Mouse (Mus musculus): ENCODE measurements at regions not wholly inside any gene's neighbourhood (a gene's known extent, or its start where the extent isn't known, plus 50 kb on each side); places are given as distances from the start of the nearest gene placed in this dataset.
A peak's percentile ranks its signal among the peaks of the same experiment; 100 is the strongest.
"Not testable (repeated sequence)": the region's sequence is repeated elsewhere in the genome, so short reads cannot be mapped to it uniquely, and the experiment has no call there.

DNA sequence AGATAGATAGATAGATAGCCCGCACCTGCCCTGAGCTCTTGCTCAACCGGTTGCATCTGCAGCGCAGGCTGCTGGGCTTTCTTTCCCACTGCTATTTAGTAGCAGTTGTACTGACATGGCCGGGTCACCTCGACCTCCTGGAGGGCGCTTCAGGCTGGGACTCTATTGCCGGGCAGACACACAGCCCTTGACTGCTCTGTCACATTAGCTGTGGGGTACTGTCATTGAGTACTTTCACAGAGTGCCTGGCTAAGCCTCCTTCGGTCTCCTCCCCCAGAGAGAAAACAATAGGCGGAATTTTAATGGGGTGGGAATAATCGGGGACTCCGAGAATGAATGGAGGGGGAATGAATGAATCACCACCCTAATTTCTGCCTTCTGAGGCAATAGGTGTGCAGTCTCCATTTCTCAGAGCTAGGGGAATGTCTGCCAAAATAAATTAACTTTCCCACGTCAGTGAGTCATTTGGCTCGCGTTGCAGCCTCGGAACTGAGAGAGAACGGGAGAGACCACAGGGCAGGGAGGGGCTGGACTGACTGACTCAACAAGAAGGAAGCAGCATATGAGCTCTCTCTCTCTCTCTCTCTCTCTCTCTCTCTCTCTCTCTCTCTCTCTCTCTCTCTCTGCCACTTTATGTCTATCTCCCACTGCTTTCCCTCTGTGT, 101.6 kb upstream of the Med13l start:
- DNase-seq (ENCODE audit: low spot score in 2 of 2) = peak; percentile 54 to 60

DNA sequence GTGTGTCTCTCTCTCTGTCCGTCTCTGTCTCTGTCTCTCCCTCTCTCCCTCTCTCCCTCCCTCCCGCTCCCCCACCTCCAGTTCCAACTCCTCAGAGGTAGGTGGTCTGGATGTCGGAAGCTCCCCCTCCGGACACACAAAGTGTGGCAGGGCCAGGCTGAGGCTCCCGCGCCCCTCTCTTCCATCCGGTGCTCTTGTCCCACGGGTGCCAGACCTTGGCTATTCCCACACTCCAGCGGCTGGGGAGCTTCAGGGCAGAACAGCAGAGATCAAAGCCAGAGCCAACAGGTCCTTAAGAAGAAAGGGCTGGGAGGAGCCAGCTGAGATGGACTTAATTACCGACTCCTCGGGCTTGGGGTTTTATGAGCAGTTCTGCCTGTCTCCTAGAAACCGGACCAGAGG, 101.1 kb upstream of the Med13l start:
- no peak for DNase-seq (ENCODE audit: low spot score in 2 of 2)

DNA sequence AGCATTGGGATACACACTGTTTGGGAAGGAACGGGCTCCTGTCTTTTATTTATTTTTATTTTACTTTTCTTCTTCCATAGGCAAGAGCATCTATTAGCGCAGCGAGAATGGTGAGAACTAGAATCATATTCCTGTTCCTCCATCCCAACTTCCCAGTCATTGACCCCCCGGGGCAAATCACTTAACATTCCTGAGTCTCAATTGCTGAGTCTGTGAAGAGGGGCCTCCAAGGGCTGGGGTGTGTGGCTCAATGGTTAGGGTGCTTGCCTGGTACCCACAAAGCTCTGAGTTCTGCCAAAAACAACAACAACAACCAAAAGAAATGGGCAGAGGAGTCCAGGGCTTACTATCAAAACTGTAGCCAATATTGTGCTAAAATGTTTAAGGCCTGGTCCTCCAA, 98.5 kb upstream of the Med13l start:
- no peak for DNase-seq (ENCODE audit: low spot score in 2 of 2)

DNA sequence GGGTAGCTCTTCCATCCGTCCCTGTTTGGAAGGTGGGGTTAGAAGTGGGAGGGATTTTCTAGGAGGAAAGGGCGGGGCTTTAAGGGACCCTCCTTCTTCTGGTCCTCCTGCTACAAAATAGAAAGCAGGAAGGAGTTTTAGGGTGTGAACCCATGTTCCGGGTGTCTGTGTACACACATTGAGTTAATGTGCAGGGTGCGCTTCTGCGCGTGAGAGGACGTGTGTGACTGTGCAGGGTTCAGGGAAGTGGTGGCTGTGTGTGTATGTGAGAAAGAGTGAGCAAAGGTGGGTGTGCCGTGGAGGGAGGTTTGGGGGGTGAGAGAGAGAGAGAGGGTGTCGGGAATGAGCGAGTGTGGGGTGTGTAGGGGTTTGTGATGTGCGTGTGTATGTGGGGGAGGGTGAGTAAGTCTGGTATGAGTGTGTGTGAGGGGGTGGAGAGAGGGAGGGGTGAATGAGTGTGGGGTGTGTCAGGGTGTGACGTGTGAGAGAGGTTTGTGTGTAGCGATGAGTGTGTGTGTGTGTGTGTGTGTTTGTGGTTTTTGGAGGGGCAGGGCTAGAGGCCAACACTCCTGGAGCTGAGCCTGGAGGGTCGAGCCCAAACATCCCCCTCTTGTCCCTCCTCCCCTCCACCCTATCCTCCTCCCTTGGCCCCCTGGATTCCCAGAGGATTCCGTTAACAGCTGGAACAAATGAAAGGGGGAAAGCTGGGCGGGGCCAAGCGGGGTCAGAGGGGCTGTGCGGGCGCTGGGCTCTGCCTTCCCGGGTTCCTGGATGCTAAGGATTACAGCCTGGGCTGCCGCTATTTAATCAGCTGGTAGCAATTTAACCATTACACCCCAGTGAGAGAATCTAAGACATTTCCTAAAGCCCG, 95.3 kb upstream of the Med13l start:
- peak in 1 of 2 experiments; percentile 41 for DNase-seq (ENCODE audit: low spot score in 2 of 2)

DNA sequence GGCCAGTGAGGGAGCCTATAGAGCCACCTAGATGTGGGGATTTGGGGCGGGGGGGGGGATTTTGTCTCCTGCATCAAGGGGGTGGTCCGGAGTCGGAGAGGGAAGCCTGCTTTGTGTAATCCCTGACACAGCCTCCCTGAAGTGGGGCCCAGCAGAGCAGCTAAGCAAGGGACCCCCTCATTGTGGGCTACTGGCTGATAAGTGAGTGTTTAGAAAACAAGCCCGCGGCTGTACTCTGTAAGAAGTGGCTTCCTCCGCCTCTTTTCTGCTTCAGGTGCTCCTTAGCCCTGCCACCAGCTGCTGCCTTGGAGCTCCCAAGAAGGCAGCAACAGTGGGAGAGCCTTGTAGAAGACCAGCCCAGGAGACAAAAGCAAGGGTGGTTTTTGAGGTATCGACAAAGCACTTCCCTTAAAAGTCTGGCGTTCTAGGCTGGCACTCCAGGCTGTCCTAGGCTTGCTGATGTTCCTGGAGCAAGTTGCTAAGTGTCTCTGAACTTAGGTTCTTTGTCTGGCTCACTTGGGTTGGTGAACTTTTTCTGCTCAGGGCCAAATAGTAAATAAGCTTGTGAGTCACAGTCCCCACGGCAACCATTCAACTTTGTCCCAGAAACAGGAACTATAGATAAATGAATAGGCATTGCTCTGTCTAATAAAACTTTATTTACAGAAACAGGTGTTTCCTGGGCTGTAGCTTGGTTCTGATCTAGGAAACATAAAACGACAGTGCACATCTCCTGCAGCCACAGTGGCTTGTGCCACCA, 94.3 kb upstream of the Med13l start:
- DNase-seq (ENCODE audit: low spot score in 2 of 2) = no peak

DNA sequence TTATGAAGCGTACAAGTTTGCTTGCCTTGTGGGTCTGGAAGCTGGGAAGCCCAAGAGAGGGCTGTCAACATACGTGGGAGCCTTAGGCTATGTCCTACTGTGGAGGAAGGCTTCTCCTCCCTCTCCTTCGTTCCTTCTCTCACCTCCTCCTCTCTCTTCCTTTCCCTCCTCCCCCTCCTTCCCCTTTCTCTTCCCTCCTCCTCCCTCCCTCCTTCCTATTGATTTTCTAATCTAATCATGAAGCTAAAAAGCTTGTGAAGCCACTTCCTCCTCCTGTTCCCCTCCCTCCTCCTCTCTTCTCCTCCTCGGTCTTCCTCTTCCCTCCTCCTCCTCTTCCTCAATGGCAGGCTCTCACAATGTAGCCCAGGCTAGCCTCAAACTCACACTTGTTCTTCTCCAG, 91.7 kb upstream of the Med13l start:
- DNase-seq (ENCODE audit: low spot score in 2 of 2) = no peak

DNA sequence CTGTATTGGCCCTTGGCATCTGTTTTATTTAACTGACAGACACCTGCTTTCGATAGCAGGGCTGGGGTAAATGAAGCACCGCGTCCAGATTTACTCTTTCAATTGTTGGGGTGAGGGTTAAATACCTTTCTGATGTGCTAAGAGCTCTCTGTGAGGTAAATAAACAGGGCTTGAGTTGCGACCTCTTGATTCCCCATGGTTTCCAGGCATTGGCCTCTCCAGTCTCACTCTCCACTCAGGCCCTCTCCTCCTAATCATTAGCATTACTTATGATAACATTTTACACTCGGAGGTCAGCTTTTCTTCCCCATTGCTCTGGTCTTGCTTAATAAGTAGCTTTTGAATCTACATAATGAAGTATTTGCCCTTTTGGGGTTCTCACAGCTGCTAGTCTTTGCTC, 88.9 kb upstream of the Med13l start:
- DNase-seq (ENCODE audit: low spot score in 2 of 2) = no peak

DNA sequence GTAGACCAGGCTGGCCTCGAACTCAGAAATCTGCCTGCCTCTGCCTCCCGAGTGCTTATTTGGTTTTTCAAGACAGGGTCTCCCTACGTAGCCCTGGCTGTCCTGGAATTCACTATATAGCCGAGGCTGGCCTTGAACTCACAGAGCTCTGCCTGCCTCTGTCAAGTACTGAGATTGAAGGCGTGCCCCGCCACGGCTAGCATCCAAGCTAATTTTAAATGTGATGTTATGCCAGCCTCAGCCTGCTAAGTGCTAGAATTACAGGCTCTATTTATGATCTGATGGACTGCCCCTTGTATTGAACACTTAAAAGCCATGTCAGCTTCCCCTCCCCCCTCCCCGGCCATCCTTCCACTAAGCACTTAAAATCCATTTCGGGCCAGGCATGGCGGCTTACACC, 88.2 kb upstream of the Med13l start:
- DNase-seq (ENCODE audit: low spot score in 2 of 2) = peak in 1 of 2 experiments; percentile 59

DNA sequence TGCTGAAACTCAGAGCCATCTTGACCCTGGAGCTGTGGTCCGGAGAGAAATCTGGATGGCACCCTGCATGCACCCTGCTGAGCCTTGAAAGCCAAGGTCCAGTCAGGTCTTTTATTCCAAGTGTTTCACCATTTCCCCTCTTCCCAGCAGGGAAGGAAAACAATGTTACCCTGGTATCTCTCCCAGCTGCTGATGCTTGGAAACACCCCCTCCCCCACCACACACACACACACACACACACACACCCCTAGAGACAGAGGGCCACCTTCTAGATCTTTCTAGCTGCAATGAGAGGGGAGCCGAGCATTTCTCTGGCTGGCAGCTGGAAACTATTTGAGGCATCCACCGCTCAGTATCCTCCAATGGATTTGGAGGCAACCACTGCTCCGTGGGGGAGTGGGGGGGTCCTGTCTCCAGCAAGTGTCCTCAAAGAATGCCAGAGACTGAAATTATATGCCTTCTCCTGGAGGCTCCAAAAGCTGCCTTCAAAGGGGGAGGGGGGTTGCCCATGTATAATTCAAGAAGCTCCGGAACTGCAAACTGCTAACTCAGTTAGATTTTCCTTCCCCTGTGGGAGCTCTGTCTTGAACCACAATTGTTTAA, 87.2 kb upstream of the Med13l start:
- DNase-seq (ENCODE audit: low spot score in 2 of 2) = no peak

DNA sequence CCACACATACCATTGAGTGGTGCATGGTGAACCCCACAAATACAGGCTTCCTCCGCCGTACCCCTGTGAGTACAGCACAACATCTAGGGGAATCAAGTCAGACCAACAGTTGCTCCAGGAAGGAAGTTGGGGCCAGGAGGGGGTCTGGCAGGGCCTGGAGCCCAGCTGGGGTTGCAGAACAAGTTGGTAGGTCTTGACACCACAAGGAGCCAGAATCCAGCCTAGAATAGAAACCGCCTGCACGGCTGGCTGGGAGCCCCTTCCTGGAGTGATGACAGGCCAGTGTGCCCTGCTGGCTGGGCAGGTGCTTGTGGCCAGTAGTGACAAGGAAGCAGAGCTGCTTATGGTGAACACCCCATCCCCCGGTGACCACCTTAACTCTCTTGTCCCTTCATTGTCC, 83.9 kb upstream of the Med13l start:
- DNase-seq (ENCODE audit: low spot score in 2 of 2) = peak; percentile 72 to 77

DNA sequence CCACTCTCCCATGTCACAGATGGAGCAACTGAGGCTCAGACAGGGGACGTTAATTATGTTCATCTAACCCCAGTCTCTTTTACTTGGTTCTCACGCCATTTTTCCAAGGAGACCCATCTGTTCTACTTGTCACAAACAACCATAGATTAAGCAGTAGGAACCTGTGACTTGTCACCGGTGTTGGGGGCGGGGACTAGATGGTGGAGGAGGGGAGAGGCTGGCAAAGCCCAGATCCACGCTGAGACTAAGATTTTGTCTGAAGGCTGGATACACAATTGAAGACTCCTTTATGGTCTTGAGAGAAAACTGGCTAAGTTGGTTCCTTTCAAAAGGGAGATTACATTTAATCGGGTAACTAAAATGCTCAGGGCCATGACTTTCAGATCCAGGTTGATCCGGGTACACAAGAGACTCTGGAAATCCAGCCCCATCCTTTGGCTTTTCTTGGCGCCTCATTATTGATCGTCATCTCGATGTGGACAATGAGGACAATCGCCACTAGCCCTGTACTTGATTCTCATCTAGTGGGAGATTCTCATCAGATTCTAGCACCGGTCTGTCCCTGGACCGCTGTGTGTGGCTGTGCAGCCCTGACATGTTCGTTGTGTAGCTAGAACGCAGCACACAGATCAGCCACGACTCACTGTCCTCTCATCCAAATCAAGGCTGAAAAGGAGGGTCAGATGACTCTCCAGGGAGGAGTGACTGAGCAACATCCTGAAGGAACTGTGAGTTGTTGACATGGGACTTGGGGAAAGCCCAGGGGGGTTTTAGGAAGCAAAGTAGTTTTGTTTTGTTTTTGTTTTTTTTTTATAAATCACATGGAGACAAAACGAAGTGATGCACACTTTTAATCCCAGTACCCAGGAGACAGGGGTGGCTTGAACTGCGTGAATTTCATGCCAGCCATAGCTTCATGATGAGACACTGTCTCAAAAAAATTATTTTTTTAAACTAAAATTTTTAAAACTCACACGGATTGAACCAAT, 83.1 kb upstream of the Med13l start:
- DNase-seq (ENCODE audit: low spot score in 2 of 2) = no peak

DNA sequence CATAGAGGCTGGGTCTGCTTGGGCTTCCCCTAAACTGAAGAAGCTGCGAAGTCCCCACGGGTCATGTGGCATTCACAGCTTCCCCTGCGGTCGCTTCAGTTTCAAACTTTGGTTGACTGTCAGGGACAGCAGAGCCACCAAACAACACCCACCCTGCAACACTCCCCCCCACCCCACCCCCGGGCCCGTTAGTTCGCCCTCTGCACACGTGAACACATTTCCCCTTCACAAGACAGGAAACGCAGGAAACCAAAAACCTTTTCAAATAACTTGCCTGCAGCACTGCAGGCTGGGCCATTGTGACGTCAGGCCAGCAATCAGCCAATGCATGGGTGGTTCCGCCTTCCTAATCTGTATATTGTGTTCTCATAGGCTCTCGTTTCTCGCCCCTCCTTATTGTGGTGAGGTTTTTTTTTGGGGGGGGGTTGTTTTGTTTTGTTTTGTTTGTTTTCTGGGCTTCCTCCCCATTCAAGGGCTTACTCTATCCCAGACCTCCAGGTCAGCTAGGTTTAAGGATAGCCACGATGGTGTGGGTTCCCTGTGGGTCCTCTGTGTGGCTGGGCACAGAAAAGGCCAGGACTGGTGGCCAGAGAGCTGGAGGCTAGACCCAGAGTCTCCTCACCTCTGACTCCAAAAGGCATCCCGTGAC, 82.2 kb upstream of the Med13l start:
- DNase-seq (ENCODE audit: low spot score in 2 of 2) = peak; percentile 37 to 64

DNA sequence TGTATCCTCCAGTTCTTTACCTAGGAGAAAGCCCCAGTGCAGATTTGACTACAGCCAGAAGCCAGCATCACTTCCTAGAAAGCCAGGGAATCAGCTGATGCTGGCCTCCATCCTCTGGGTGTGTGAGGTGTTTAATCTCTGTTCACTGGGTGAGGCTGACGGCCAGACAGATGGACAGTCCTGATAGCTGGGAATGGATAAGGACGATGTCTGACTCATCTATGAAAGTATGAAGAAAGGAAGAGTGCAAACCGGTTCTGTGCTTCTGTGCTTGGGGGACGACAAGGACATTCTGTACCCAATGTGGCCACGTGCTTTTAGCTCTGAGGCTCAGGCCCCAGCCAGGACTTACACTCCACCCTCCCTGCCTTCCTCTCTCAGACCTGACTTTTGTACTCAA, 80.5 kb upstream of the Med13l start:
- no peak for DNase-seq (ENCODE audit: low spot score in 2 of 2)

DNA sequence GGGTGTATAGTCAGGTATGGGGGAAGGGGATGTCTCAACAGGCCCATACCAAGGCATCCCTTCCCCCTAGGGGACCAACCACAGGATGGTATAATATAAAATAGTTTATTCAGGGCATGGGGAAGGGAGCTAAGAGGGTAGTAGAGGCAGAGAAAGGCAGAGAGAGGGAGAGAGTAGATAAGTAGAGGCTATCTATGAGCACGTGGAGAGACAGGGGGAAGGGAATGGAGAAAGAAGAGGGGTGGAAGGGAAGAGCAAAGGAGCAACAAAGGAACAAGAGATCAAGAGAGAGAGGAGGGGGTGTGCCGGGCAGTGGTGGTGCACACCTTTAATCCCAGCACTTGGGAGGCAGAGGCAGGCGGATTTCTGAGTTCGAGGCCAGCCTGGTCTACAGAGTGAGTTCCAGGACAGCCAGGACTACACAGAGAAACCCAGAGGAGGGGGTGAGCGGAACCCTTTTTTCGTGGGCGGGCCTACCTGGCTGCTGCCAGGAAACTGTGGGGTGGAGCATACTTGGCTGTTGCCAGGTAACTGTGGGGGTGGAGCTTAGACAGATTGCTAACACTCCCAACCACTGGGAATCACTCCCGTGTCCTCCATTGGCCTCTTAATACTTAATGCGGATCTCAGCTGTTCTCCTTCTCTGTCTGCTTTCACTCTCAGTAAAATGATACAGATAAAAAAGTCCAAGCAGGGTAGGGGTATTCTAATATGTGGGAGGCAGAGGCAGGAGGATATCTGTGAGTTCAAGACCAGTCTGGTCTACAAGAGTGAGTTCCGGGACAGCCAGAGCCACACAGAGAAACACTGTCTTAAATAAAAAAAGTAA, 79.3 kb upstream of the Med13l start:
- DNase-seq (ENCODE audit: low spot score in 2 of 2) = no peak

DNA sequence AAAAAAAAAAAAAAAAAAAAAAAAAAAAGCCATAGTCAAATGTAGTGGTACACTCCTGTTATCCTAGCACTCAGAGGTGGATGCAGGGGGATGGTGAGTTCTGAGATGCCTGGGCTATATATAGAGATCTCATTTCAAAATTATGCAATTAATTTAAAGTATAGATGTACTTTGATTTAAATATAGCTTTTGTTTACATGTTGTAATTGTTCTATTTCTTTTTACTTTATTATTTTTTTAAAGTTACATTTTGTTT, 78.8 kb upstream of the Med13l start:
- no peak for DNase-seq (ENCODE audit: low spot score in 2 of 2)

DNA sequence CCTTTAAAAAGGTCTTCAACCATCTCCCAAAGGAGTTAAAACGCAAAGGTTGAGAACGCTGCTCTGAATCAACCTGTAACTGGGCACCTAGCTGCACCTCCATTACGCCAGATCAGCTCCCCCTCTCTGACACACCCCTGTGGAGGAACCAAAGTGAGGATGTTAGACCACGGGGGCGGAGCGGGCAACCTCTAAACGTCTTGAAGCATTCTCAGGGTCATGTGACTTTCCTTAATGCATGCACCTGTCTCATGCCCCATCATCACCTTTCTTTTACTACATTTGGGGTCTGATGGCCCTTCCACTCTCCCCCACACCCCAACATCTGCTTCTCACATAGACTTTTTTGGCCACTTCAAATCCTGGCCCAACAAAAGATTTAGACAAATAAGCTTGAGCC, 77.9 kb upstream of the Med13l start:
- no peak for DNase-seq (ENCODE audit: low spot score in 2 of 2)

DNA sequence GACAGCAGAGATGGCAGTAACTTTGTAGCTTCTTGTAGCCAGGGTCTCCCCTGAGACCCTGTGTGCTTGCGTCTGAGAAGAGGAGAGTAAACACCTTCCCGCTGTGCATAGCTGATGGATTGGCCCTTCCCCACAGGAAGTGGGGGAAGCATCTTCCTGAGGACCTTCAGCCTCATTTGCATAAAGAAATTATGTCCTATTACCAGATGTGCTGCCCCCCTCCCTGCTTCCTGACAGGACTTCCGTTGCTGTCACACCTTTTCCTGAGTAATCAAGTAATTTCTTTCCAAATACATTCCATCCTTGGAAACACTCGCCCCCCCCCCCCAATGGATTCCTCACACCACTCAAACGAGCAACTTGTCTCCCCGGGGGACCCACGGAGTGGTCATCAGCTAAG, 77.5 kb upstream of the Med13l start:
- no peak for DNase-seq (ENCODE audit: low spot score in 2 of 2)

DNA sequence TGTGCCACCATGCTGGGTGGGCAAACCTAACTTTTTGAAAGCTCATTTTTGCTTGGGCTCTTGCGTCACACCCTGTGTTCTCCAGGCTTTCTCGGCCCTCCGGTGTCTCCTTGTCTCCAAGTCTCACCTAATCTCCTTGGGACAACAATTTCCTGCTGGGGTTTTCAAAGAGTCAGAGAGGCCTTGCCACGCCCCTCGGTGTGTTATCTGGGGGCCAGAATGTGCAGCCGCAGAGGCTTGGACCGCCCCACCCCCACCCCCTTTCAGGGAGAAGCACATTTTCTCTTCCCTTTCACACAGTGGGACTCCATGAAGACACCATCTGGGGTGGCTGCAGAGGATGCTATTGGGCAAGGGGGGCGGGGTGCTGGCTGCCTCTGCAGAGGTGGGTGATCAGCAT, 76.9 kb upstream of the Med13l start:
- no peak for DNase-seq (ENCODE audit: low spot score in 2 of 2)

DNA sequence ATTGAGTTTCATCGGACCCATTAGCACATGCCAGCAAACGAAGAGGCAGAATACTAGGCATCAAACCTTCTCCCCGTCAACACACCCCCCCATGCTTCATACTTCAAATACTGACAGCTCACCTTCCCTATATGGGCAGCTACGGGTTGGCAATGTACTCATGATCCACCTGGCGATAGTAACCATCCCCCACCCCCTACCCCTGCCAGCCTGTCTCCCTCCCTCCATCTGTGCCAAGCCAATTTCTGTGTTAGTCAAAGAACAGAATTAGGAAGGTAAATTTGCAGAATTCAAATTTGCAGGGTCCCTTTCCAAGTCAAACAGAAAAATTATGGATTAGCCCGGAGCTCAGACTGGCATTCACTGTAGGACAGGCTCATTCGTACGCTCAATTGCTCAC, 75.3 kb upstream of the Med13l start:
- DNase-seq (ENCODE audit: low spot score in 2 of 2) = no peak

DNA sequence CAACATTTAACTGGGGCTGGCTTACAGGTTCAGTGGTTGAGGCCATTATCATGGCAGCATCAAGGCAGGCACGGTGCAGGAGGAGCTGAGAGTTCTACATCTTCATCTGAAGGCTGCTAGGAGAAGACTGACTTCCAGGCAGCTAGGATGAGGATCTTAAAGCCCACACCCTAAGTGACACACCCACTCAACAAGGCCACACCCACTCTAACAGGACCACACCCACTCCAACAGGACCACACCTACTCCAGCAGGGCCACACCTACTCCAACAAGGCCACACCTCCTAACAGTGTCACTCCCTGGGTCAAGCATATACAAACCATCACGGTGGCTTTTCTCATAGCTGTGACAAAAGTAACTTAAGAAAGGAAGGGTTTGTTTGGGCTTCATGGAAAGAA, 68.0 kb upstream of the Med13l start:
- DNase-seq (ENCODE audit: low spot score in 2 of 2) = not testable (repeated sequence)

All from gastrocnemius, adult 8-10 months (tissue).